Mouse (Mus musculus) liver, embryonic 11.5 days (tissue): ENCODE measurements around the gene Insc. TPM values are rescaled to one million over a fixed set of nuclear protein-coding genes. Genes with fewer than 3 reads are reported as not detected.
"Not testable (repeated sequence)": the region's sequence is repeated elsewhere in the genome, so short reads cannot be mapped to it uniquely, and the experiment has no call there.

ENCODE experiments used
- ATAC-seq: fragments of 200-750 bp; cut with Nextera tagmentation; replicated peaks from 2 replicates; pipeline ENCODE4 v1.8.0; 2017; ENCODE audit warnings: moderate number of reproducible peaks, mild to moderate bottlenecking, moderate TSS enrichment, moderate library complexity; ENCODE audit not compliant: low FRiP score
- DNase-seq: peaks from one replicate; pipeline ENCODE4 v3.0.0-alpha.2; 2017; ENCODE audit warnings: low spot score
- H3K27ac ChIP-seq: fragments of 300-500 bp; sonication (generic); 2 replicates; pipeline ENCODE4 v1.5.1; 2014; ENCODE audit warnings: mild to moderate bottlenecking, low read depth, low read length, control low read depth
- H3K27me3 ChIP-seq: fragments of 300-500 bp; sonication (generic); replicated peaks from 2 replicates; pipeline ENCODE4 v1.6.1; 2014; ENCODE audit warnings: low read length, mixed read lengths; ENCODE audit not compliant: control insufficient read depth, insufficient read depth
- H3K36me3 ChIP-seq: fragments of 300-500 bp; sonication (generic); 2 replicates; pipeline ENCODE4 v1.6.1; 2014; ENCODE audit warnings: mild to moderate bottlenecking, low read length, moderate library complexity, mixed read lengths; ENCODE audit not compliant: control insufficient read depth, insufficient read depth
- H3K4me1 ChIP-seq: fragments of 300-500 bp; sonication (generic); replicated peaks from 2 replicates; pipeline ENCODE4 v1.6.1; 2014; ENCODE audit warnings: low read length, mixed read lengths; ENCODE audit not compliant: control insufficient read depth, insufficient read depth
- H3K4me2 ChIP-seq: fragments of 300-500 bp; sonication (generic); 2 replicates; pipeline ENCODE4 v1.6.1; 2014; ENCODE audit warnings: mild to moderate bottlenecking, control low read depth, moderate library complexity
- H3K4me3 ChIP-seq: fragments of 300-500 bp; sonication (generic); 2 replicates; pipeline ENCODE4 v1.5.1; 2014; ENCODE audit warnings: low read depth, low read length, control low read depth
- H3K9ac ChIP-seq: fragments of 300-500 bp; sonication (generic); 2 replicates; pipeline ENCODE4 v1.6.1; 2014; ENCODE audit warnings: low read depth, low read length, control low read depth
- H3K9me3 ChIP-seq: fragments of 300-500 bp; sonication (generic); 2 replicates; pipeline ENCODE4 v1.6.1; 2016; ENCODE audit warnings: low read length, inconsistent platforms, mixed read lengths; ENCODE audit not compliant: control insufficient read depth
- WGBS: fragments of 180-500 bp; shearing (Covaris S2); extraction: QIAGEN DNeasy Blood & Tissue Kit; methylation state at CpG from one replicate; pipeline ENCODE4 v1.1.7; 2014; 5-methylcytosine and 5-hydroxymethylcytosine counted together
- polyA plus RNA-seq: library from polyadenylated mRNA; unstranded; fragments of >200 nt; fragmentation: Nextera tagmentation; extraction: Ambion mirVana; gene quantifications from 2 replicates; pipeline ENCODE4 v1.2.1, GENCODE M21; 2014

Insc gene
- polyA plus RNA-seq, 1 experiment from 2014 or later = 2.3 TPM

DNA sequence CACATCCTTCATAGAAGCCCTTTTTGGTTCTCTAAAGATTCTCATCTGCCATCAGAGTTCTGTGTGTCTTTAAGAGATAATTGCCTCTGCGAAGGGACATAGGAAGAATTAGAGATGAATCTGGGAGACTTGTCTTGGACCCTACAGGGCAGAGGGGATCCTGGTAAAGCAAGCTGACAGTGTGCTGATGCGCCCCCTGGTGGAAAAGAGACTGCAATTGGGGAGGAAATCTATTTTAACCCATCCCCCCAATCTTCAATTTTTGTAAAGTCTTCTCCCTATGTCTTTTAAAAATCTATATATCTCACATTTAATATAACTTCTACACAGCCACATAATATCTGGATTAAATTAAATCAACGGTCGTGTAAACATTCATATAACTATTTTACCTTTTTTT lies 13.8 kb upstream of the Insc start:
- H3K36me3 ChIP-seq = not testable (repeated sequence)

DNA sequence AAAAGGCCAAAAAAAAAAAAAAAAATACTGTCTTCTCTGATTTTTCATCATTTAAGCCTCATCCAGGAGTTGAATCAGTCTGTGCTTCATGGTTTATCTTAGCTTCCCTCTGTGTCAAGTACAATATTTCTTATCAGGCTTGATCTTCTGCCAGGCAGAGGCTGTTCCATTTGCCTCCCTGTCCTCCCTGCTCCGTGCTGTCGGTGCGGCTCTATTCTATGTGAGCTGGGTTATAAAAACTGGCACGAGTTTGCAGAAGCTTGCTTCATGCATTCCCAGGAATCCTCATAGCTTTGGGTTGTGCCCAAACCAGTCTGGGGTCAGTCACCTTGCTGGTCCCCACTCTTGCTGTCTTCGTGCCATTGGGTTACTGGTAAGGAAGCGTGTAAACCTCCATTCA lies 12.3 kb upstream of the Insc start:
- no peak overlapping the region for H3K4me2 ChIP-seq
- H3K4me1 ChIP-seq = no peaks in the 10 kb centered on the region
- ATAC-seq (no peak), DNase-seq (no peak)
- H3K36me3 ChIP-seq = no peaks in the 10 kb centered on the region
- H3K9me3 ChIP-seq = no peaks in the 10 kb centered on the region
- WGBS = 65% methylated on average over 6 of the region's 6 CpGs
- no peaks in the 10 kb centered on the region for H3K27me3 ChIP-seq
- no peak overlapping the region for H3K4me3 ChIP-seq
- H3K27ac ChIP-seq = no peak overlapping the region
- H3K9ac ChIP-seq = no peak overlapping the region

More for the DNA sequence above, 13.8 kb upstream of the Insc start:
- ATAC-seq, H3K4me1 ChIP-seq, H3K4me2 ChIP-seq, DNase-seq, H3K27me3 ChIP-seq, H3K27ac ChIP-seq, H3K9me3 ChIP-seq, H3K9ac ChIP-seq, H3K4me3 ChIP-seq: not testable (repeated sequence)
- 60% methylated on average over 4 of the region's 4 CpGs for WGBS

DNA sequence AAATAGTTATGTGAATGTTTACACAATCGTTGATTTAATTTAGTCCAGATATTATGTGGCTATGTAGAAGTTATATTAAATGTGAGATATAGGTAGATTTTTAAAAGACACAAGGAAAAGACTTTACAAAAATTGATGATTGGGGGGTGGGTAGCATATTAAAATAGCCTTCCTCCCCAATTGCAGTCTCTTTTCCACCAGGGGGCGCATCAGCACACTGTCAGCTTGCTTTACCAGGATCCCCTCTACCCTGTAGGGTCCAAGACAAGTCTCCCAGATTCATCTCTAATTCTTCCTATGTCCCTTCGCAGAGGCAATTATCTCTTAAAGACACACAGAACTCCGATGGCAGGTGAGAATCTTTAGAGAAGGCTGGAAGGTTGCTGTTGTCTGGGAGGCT lies 11.8 kb upstream of the Insc start:
- not testable (repeated sequence) for DNase-seq, H3K27ac ChIP-seq, ATAC-seq, H3K9ac ChIP-seq, H3K27me3 ChIP-seq, H3K4me3 ChIP-seq, H3K9me3 ChIP-seq, H3K4me2 ChIP-seq, H3K36me3 ChIP-seq, H3K4me1 ChIP-seq
- WGBS = 35% methylated on average over 4 of the region's 4 CpGs

DNA sequence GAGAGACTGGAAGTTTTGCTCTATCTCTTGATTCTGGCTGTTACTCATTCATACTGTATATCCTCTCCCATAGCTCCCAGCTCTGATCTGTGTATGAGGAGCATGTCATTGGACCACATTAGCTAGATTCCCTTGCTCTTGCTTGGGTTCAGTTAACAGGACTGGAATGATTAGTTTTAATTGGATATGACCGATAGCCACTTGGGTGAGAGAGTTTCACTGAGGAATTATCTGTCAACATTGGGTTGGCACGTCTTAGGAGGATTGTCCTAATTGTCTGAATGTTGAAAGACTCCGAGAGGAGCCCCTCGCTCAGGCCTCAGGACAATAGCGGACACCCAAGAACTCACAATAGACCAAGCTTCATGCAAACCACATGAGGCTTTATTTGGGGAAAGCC lies 7.2 kb upstream of the Insc start:
- Histone ChIP-seq H3K4me1 (no peaks in the 10 kb centered on the region), H3K4me2 (no peak overlapping the region), H3K4me3 (no peak overlapping the region), H3K27me3 (no peaks in the 10 kb centered on the region), H3K27ac (no peak overlapping the region), H3K36me3 (no peaks in the 10 kb centered on the region), H3K9me3 (no peaks in the 10 kb centered on the region), H3K9ac (no peak overlapping the region)
- 77% methylated on average over 5 of the region's 5 CpGs for WGBS
- DNase-seq (no peak), ATAC-seq (no peak)

DNA sequence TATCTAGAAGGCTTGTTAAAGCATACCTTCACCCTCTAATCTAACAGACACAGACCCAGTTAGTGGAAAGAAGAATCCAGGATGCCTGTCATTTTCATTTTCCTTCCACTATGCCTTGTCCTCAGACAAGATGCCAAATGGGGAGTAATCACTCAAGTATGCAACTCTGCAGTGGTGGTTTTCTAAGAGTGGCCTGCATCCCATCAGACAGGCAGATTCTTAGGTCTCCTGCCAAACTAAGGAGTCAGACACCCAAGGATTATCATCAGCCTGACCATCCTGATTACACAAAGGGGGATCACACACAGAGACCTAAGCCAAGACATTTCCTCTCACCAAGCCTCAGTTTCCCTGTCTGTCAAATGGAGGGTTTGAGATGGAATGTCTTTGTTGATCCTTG lies 5.3 kb upstream of the Insc start:
- Histone ChIP-seq H3K36me3 (no peaks in the 10 kb centered on the region), H3K4me1 (no peaks in the 10 kb centered on the region), H3K27ac (no peak overlapping the region), H3K9me3 (no peaks in the 10 kb centered on the region), H3K27me3 (no peaks in the 10 kb centered on the region), H3K4me3 (no peak overlapping the region), H3K9ac (no peak overlapping the region), H3K4me2 (no peak overlapping the region)
- ATAC-seq (no peak), DNase-seq (no peak)

DNA sequence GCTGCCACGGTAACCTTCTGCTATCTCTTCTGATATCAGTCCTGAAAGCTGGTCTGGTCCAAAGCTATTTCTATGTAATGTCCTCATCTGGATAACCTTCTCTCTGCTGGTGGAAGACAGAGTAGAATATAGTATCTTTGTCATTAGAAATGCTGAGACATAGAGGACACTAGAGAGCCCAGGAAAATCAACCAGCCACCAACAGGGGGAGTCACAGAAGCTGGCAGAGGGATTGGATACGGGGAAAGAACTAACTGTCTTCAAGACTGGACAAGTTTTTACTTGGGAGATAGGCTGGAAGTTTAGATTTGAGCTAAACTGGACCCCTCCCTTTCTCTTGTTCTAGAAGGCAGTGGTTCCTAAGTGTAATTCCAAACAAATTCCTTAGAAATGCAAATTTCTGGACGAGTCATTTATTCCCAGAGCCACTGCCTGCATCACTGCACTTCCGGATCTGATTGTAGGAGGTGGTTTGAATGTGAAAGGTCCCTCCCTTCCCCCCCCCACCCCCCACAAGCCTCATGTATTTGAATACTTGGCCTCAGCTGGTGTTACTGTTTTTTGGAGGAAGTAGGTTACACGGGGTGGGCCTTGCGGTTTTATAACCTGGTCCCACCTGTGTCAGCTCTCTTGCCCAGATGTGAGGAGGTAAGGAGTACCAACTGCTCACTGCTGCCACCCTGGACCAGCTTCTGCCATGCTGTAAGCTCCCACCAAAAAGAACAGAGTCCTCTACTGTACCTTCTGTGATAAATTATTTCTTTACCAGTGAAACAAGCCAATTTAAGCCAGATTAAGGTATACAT lies 2.9 kb upstream of the Insc start:
- H3K27ac ChIP-seq = no peak overlapping the region
- H3K27me3 ChIP-seq = peaks cover 2% of the 10 kb centered on the region; the same call in 1 of the 2 replicates
- H3K9me3 ChIP-seq = no peaks in the 10 kb centered on the region
- no peak overlapping the region for H3K4me2 ChIP-seq
- no peaks in the 10 kb centered on the region for H3K4me1 ChIP-seq
- ATAC-seq = no peak
- 49% methylated on average over 6 of the region's 6 CpGs for WGBS
- no peaks in the 10 kb centered on the region for H3K36me3 ChIP-seq
- DNase-seq = no peak
- H3K9ac ChIP-seq = no peak overlapping the region
- H3K4me3 ChIP-seq = no peak overlapping the region

DNA sequence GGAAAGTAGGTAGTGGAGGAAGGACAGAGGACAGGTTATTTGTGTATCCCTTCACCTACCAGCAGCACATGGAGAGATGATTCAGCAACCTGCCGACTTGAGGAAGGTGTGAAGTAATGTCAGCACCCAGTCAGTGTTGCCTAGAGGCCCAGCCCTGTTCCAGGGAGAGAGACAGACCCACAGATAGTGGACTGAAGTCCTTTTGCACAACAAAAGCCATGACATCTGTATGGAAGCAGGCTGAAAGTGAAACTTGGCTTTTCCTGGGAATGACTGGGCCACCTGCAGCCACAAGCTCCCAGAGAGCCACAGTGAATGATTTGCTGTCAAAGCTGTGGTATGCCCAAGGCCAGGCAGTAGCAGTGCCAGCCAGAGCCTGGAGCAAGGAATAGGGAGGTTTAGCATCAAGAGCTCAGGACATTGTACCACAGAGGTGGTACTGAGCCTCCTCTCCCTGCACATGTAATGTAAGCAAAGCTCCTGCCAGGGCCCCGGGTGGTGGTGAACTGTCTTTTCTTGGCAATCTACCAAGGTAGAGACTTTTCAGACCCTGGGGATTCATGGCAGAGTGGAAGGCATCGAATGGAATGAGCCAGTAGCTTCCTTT lies 1.2 kb downstream of the Insc start:
- WGBS = 60% methylated on average over 3 of the region's 3 CpGs
- Histone ChIP-seq H3K4me2 (no peak overlapping the region), H3K27ac (no peak overlapping the region), H3K27me3 (peaks cover 10% of the 10 kb centered on the region), H3K9me3 (no peaks in the 10 kb centered on the region), H3K36me3 (no peaks in the 10 kb centered on the region), H3K4me1 (no peaks in the 10 kb centered on the region), H3K4me3 (no peak overlapping the region), H3K9ac (no peak overlapping the region)
- DNase-seq = no peak
- no peak for ATAC-seq

DNA sequence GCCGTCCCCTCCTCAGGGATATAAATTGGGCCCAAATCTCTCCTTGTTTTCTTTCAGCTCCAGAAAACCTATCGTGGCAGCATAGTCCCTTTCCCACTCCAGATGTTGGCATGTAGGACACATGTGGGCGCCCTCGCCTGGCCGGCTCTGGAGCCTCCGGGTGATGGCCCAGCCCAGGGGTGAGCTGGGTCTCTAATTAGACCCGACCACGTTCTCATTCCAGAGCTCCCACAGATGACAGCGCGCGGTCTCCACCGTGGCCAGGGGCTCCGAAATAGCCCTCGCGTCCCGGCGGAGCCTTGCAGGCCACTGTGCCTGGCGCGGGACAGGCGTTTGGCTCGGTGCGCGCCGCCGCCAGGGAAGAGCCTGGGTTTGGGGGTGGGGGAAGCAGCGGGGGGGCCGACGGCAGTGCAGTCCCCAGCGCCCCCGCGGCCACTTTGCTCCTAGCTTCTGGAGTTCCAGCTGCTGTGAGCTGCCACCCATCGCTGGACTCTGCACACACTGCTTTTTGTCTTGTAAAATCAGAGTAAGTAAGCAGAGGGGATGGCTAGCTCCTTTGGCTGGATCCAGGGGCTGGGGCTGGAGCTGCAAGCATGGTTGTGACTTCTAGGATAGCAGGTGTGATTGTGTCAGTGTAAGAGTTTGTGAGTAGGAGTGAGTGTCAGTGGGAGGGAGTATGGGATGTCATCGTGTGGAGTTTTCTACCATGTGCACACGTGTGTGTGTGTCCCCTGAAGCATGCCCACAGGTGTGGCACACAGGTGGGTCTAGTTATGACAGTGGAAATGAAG lies 2.2 kb downstream of the Insc start:
- no peak for DNase-seq
- 8% methylated on average over 34 of the region's 34 CpGs for WGBS

More for the DNA sequence above, 2.2 kb downstream of the Insc start:
- no peaks in the 10 kb centered on the region for H3K9me3 ChIP-seq
- peak overlapping the region; percentile 62 for H3K4me2 ChIP-seq
- H3K9ac ChIP-seq = no peak overlapping the region
- no peaks in the 10 kb centered on the region for H3K36me3 ChIP-seq
- H3K27me3 ChIP-seq = peaks cover 10% of the 10 kb centered on the region
- peak overlapping the region; percentile 36 for H3K4me3 ChIP-seq
- no peak overlapping the region for H3K27ac ChIP-seq
- ATAC-seq = no peak
- no peaks in the 10 kb centered on the region for H3K4me1 ChIP-seq
